Mouse (Mus musculus): ENCODE results near the gene Ldhb. TPM values are rescaled to one million over a fixed set of nuclear protein-coding genes. Genes with fewer than 3 reads are reported as not detected.

Gene Ldhb
- polyA plus RNA-seq, 1 experiment from 2014 or later = 130 TPM

DNA sequence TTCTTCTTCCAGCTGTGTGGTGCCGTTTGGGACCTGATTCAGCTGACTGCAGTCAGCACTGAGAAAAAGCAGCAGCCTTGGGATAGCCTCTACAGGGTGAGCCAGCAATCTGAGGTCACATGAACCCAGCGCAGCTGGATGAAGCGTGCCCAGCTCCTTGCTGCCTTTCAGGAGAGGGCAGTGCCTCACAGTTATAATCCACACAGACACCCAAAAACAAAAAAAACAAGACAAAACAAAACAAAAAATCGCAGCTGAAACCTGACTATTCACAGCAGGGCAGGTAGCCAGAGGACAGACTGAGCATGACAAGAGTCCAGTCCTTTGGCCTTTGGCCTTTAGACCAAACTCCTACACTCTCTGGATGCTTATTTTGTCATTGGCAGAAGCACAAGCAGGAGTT, 35.0 kb downstream of the Ldhb start, which contains the start of gene Gys2:
Gys2 (minus strand) TSS at position 309 of the 403 bp plus-strand sequence.
- Histone ChIP-seq H3K27ac (ENCODE audit: low read depth, low read length) (no peak within 1 kb of the TSS), H3K4me1 (replicated peaks; ENCODE audit: control insufficient read depth, insufficient read depth, low read length) (no peaks in the 10 kb centered on the region), H3K9me3 (ENCODE audit: control insufficient read depth, low read length) (no peaks in the 10 kb centered on the region), H3K4me3 (ENCODE audit: low read depth, low read length) (0 out of 2 replicates have a peak within 1 kb of the TSS, but pooled peaks have one; percentile 17), H3K4me2 (peak within 1 kb of the TSS; percentile 33; the same call in 1 of the 2 replicates), H3K9ac (ENCODE audit: low read depth, low read length) (no peak within 1 kb of the TSS), H3K36me3 (ENCODE audit: control insufficient read depth, insufficient read depth, low read length) (no peaks in the 10 kb centered on the region), H3K27me3 (replicated peaks; ENCODE audit: control insufficient read depth, insufficient read depth, low read length) (no peaks in the 10 kb centered on the region)
- DNase-seq (ENCODE audit: low spot score) (no peak), ATAC-seq (replicated peaks; ENCODE audit: low FRiP score) (no peak)
- WGBS = 65% methylated on average over 4 of the region's 4 CpGs

- DNase-seq (ENCODE audit: low spot score) (no peak), ATAC-seq (replicated peaks; ENCODE audit: low FRiP score) (peak; percentile 34)
- no peak overlapping the region for H3K9ac ChIP-seq (ENCODE audit: low read depth, low read length)
- H3K9me3 ChIP-seq (ENCODE audit: control insufficient read depth, low read length) = no peaks in the 10 kb centered on the region
- no peaks in the 10 kb centered on the region for H3K36me3 ChIP-seq (ENCODE audit: control insufficient read depth, insufficient read depth, low read length)
- H3K4me2 ChIP-seq = peak overlapping the region; percentile 5
- no peaks in the 10 kb centered on the region for H3K27me3 ChIP-seq (replicated peaks; ENCODE audit: control insufficient read depth, insufficient read depth, low read length)
- H3K4me3 ChIP-seq (ENCODE audit: low read depth, low read length) = no peak overlapping the region
- H3K4me1 ChIP-seq (replicated peaks; ENCODE audit: control insufficient read depth, insufficient read depth, low read length) = no peaks in the 10 kb centered on the region
- peak overlapping the region; percentile 28; the same call in 1 of the 2 replicates for H3K27ac ChIP-seq (ENCODE audit: low read depth, low read length)
- 72% methylated on average over 8 of the region's 8 CpGs for WGBS
Observed at GRCm38 (mm10) chr6:142471141-142471540, 36.6 kb downstream of the Ldhb start.

- Histone ChIP-seq H3K9me3 (ENCODE audit: control insufficient read depth, low read length) (no peaks in the 10 kb centered on the region), H3K36me3 (ENCODE audit: control insufficient read depth, insufficient read depth, low read length) (no peaks in the 10 kb centered on the region), H3K4me1 (replicated peaks; ENCODE audit: control insufficient read depth, insufficient read depth, low read length) (no peaks in the 10 kb centered on the region), H3K4me3 (ENCODE audit: low read depth, low read length) (no peak overlapping the region), H3K27me3 (replicated peaks; ENCODE audit: control insufficient read depth, insufficient read depth, low read length) (no peaks in the 10 kb centered on the region), H3K9ac (ENCODE audit: low read depth, low read length) (no peak overlapping the region), H3K27ac (ENCODE audit: low read depth, low read length) (no peak overlapping the region), H3K4me2 (no peak overlapping the region)
- ATAC-seq (replicated peaks; ENCODE audit: low FRiP score) = no peak
- WGBS = 45% methylated on average over 4 of the region's 4 CpGs
- no peak for DNase-seq (ENCODE audit: low spot score)
Observed at GRCm38 (mm10) chr6:142469602-142470001, 38.2 kb downstream of the Ldhb start.

DNA sequence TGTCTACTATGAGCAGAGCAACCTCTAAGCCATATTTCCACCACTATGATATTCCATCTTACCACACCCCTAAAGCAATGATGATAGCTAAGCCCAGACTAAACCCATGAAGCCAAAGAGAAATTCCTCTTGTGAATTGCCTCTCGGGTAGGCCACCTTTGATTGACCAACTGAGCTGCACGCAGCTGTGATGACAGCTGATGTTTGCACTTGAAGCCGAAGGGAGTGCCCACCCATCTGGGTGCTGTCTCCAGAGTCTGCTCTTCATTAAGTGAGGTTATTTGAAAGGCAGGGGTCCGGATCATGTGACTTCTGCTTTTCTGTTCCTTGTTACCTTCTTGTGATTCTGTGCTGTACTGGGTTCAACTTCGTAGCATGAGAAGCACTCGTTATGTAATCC, 45.6 kb downstream of the Ldhb start:
- H3K36me3 ChIP-seq (ENCODE audit: control insufficient read depth, insufficient read depth, low read length) = no peaks in the 10 kb centered on the region
- no peak overlapping the region for H3K4me2 ChIP-seq
- no peaks in the 10 kb centered on the region for H3K27me3 ChIP-seq (replicated peaks; ENCODE audit: control insufficient read depth, insufficient read depth, low read length)
- no peak overlapping the region for H3K4me3 ChIP-seq (ENCODE audit: low read depth, low read length)
- H3K9ac ChIP-seq (ENCODE audit: low read depth, low read length) = no peak overlapping the region
- H3K27ac ChIP-seq (ENCODE audit: low read depth, low read length) = no peak overlapping the region
- H3K4me1 ChIP-seq (replicated peaks; ENCODE audit: control insufficient read depth, insufficient read depth, low read length) = no peaks in the 10 kb centered on the region; the same call in 1 of the 2 replicates
- H3K9me3 ChIP-seq (ENCODE audit: control insufficient read depth, low read length) = no peaks in the 10 kb centered on the region
- ATAC-seq (replicated peaks; ENCODE audit: low FRiP score) (no peak), DNase-seq (ENCODE audit: low spot score) (no peak)
- WGBS = 77% methylated on average over 6 of the region's 6 CpGs

GRCm38 (mm10) chr6:142459017-142459678, 48.6 kb downstream of the Ldhb start:
- ATAC-seq (replicated peaks; ENCODE audit: low FRiP score) (peak; percentile 53; the same call in 1 of the 2 replicates), DNase-seq (ENCODE audit: low spot score) (no peak)
- Histone ChIP-seq H3K27me3 (replicated peaks; ENCODE audit: control insufficient read depth, insufficient read depth, low read length) (no peaks in the 10 kb centered on the region), H3K4me2 (no peak overlapping the region), H3K27ac (ENCODE audit: low read depth, low read length) (no peak overlapping the region), H3K4me3 (ENCODE audit: low read depth, low read length) (no peak overlapping the region), H3K36me3 (ENCODE audit: control insufficient read depth, insufficient read depth, low read length) (no peaks in the 10 kb centered on the region), H3K9me3 (ENCODE audit: control insufficient read depth, low read length) (no peaks in the 10 kb centered on the region), H3K4me1 (replicated peaks; ENCODE audit: control insufficient read depth, insufficient read depth, low read length) (no peaks in the 10 kb centered on the region; the same call in 1 of the 2 replicates), H3K9ac (ENCODE audit: low read depth, low read length) (no peak overlapping the region)
- 63% methylated on average over 14 of the region's 14 CpGs for WGBS

DNA sequence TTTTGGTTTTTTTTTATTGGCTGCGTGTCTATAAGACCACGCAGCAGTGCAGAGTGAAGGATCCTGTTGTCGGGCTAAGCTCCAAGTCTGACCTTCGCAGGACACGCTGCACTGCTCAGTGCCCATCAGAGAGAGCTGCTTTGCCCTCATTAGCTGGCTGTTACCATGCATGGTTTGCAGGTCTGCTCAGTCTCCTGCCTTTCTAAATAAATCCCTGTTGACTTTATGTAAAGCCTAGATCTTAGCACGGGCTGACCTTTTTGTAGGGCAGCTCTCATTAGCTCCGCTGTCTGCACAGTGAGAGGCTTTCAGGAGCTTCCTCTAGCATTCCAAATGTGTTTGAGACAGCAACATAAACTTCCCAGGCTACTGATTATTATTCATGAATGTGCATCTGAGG, 49.7 kb downstream of the Ldhb start:
- ATAC-seq (replicated peaks; ENCODE audit: low FRiP score) (no peak), DNase-seq (ENCODE audit: low spot score) (no peak)
- Histone ChIP-seq H3K9ac (ENCODE audit: low read depth, low read length) (no peak overlapping the region), H3K4me2 (no peak overlapping the region), H3K27ac (ENCODE audit: low read depth, low read length) (no peak overlapping the region; the same call in 1 of the 2 replicates), H3K27me3 (replicated peaks; ENCODE audit: control insufficient read depth, insufficient read depth, low read length) (no peaks in the 10 kb centered on the region), H3K9me3 (ENCODE audit: control insufficient read depth, low read length) (no peaks in the 10 kb centered on the region), H3K4me1 (replicated peaks; ENCODE audit: control insufficient read depth, insufficient read depth, low read length) (no peaks in the 10 kb centered on the region; the same call in 1 of the 2 replicates), H3K4me3 (ENCODE audit: low read depth, low read length) (no peak overlapping the region), H3K36me3 (ENCODE audit: control insufficient read depth, insufficient read depth, low read length) (no peaks in the 10 kb centered on the region)
- WGBS = 63% methylated on average over 7 of the region's 7 CpGs

DNA sequence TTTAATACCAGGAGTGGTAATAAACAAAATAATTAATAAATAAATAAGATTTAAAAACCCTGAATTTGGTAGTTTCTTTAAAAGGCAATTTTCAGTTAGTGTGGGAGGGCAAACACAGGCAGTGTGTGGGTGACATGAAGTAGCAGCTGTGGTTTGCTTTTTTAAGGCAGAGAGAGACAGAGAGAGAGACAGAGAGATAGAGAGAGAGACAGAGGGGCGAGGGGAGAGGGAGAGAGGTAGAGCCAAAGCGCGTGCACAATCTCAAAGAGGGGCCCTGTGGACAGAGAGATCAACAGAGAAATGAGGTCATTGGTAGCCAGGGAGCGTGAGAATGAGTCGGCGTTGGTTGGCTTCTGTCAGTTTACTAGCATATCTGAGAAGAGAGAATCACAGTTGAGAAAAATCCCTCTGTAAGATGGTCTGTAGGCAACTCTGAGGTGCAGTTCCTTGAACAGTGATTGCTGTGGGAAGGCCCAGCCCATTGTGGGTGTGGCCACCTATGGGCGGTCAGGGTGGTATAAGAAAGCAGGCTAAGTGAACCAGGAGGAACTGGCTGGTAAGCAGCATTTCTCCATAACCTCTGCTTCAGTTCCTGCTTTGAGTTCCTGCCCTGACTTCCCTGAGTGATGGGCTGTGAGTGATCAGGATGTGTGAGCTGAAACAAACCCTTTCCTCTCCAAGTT, 52.3 kb downstream of the Ldhb start:
- Histone ChIP-seq H3K9me3 (ENCODE audit: control insufficient read depth, low read length) (no peaks in the 10 kb centered on the region), H3K27me3 (replicated peaks; ENCODE audit: control insufficient read depth, insufficient read depth, low read length) (no peaks in the 10 kb centered on the region), H3K4me1 (replicated peaks; ENCODE audit: control insufficient read depth, insufficient read depth, low read length) (no peaks in the 10 kb centered on the region; the same call in 1 of the 2 replicates), H3K27ac (ENCODE audit: low read depth, low read length) (no peak overlapping the region), H3K36me3 (ENCODE audit: control insufficient read depth, insufficient read depth, low read length) (no peaks in the 10 kb centered on the region), H3K4me3 (ENCODE audit: low read depth, low read length) (no peak overlapping the region), H3K4me2 (no peak overlapping the region), H3K9ac (ENCODE audit: low read depth, low read length) (no peak overlapping the region)
- DNase-seq (ENCODE audit: low spot score) = no peak
- WGBS = 64% methylated on average over 7 of the region's 7 CpGs
- 0 out of 2 replicates have a peak, but pooled peaks have one; percentile 44 for ATAC-seq (replicated peaks; ENCODE audit: low FRiP score)

- Histone ChIP-seq H3K27me3 (replicated peaks; ENCODE audit: control insufficient read depth, insufficient read depth, low read length) (no peaks in the 10 kb centered on the region), H3K9me3 (ENCODE audit: control insufficient read depth, low read length) (no peaks in the 10 kb centered on the region), H3K4me3 (ENCODE audit: low read depth, low read length) (no peak overlapping the region), H3K27ac (ENCODE audit: low read depth, low read length) (no peak overlapping the region), H3K4me1 (replicated peaks; ENCODE audit: control insufficient read depth, insufficient read depth, low read length) (no peaks in the 10 kb centered on the region; the same call in 1 of the 2 replicates), H3K9ac (ENCODE audit: low read depth, low read length) (no peak overlapping the region), H3K36me3 (ENCODE audit: control insufficient read depth, insufficient read depth, low read length) (no peaks in the 10 kb centered on the region), H3K4me2 (no peak overlapping the region)
- DNase-seq (ENCODE audit: low spot score) (no peak), ATAC-seq (replicated peaks; ENCODE audit: low FRiP score) (no peak)
- WGBS = 65% methylated on average over 2 of the region's 2 CpGs
Observed at GRCm38 (mm10) chr6:142453311-142453710, 54.4 kb downstream of the Ldhb start.
